Mouse (Mus musculus): ENCODE results near the gene Plac9a.

GRCm38 (mm10) chr14:25863721-25864120 is 39.2 kb downstream of the Plac9a start:
- TF ChIP-seq POLR2A (IDR thresholded peaks at IDR 0.05; ENCODE audit: borderline replicate concordance, extremely low read depth, low read depth, low read length) (no peak), CTCF (IDR thresholded peaks at IDR 0.05; ENCODE audit: insufficient read depth, low read length) (no peak)
